Mouse (Mus musculus): ENCODE results near the gene Psrc1. TPM values are rescaled to one million over a fixed set of nuclear protein-coding genes. Genes with fewer than 3 reads are reported as not detected.

The Psrc1 gene
- polyA plus RNA-seq (2014; fragmentation: Illumina TruSeq; extraction: RNeasy Lipid Tissue Mini Kit (QIAGEN cat#74804)), result 1.4 TPM

DNA sequence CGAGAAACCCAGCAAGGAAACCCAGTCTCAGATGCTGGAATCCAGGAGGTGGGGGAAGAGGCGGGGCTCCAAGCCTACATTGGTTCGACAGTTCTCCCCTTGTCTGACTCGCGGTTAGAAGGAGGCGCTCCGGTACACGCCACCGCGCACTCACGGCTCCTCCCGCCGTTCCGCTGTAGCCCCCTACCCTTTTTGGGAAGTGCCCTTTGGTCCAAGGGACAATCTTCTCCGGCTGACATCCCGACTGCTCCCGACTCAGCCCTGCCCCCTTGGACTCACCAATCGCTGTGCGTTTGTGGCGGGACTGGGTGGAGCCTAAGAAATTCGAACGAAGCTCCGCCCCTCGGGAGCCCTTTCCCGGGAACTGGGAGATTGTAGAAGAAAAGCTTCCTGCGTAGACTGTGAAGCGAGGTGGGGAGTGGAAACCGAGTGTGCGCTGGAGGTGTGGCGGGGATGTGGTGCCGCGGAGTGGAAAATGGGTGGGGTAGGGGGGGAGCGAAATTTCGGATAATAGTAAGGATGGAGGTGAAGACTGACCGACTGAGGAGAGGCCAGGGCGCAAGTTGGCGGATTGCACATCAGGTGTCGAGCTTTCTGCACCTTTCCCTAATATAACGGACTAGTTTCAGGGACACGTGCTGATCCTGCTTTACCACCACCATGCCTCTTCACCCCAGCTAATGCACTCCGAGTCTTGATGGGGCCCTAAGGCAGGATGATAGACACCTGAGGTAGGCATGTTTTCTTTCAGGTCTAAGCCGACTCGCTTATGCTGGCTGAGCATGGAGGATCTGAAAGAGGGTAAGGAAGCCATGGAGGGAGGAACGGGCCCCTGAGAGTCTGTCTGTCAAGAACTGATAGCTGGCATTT, at the start of gene Psrc1:
Gene Psrc1 (plus strand): TSS at position 355 of the 870 bp plus-strand sequence.

DNA sequence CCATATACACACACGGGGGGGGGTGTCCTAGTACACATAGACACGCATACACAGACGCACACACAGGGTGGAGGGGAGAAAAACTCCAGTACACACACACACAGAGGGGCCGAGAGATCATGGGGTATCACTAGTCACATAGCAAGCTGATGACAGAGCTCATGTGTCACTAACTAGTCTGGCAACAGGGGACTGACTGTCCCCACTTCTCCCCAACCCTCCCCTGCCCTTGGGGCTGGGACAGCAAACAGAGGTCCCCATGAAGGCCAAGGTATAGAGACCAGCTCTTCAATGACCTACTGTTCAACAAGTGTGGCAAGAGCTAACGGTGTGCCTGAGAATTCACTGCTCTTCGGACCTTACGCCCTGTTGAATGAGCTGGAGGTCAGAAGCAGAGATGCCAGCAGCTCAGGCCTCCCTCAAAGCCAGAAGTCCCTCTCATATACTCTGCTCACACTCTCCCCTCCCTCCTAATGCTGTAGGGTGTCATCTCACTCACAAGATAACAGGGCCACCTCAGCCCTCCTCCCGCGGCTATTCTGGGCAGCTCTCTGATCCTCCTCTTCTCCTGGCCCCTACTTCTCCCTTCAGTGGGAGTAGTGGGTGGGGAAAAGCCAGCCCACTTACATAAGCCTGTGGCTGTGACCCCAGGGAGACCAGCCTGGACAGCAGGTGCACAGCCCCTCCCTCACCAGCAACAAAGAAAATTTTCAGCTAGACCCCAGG, 19.2 kb upstream of the Psrc1 start, which contains the start of gene Mybphl:
Gene Mybphl (plus strand): TSS at position 642 of the 726 bp plus-strand sequence.

DNA sequence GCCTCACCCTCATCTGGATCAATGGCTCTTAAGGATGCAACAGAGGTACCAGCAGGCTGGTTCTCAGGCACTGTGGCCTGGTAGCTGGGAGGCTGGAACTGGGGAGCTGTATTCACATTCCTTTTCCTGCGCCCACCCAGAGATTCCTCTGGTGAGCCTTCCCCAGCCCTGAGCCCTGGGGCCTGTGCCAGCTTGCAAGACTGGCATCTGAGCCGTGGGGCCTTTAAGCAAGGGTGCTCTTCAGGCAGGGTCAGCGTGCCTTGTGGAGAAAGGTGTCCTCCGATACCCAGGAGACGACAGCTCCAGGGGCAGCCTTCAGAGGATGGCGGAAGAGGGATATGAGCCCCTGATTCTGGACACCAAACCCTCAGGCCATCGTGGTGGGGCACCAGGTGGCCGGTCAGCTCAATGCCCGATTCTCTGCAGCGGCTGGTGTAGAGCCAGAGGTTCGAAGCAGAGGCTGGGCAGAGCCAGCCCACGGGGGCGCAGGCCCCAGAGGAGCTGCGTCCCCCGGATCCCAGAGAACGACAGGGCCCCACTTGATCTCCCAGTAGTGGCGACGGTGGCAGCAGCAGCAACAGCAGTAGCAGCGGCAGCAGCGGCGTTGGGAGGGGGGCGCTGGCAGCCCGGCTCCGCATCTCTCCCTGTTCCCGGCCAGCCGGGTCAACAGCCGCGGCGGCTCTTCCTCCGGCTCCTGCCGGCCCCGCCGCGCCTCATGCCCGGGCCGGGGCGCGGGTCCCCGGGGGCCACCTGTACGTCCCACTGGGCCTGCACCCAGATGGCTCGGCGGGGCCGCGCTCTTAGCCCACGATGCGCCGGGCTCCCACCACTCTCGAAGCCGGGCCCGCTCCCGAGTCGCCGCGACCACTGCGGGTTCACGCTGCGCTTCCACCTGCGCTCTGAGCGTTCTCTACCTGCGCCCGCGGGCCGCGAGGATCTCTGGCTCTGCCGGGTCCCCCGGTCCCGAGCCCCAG, 31.5 kb downstream of the Psrc1 start, which contains the start of gene Celsr2:
Gene Celsr2 (minus strand): TSS at position 696 of the 974 bp plus-strand sequence.

Other genes starting within 250 kb of the Psrc1 start
- 422 TPM for gene Gnai3, start 237.7 kb upstream of the Psrc1 start, polyA plus RNA-seq (2014; fragmentation: Illumina TruSeq; extraction: RNeasy Lipid Tissue Mini Kit (QIAGEN cat#74804))
- gene Gpr61, start 229.0 kb upstream of the Psrc1 start, polyA plus RNA-seq (2014; fragmentation: Illumina TruSeq; extraction: RNeasy Lipid Tissue Mini Kit (QIAGEN cat#74804)), result not detected
- 8.3 TPM for gene Amigo1, start 197.5 kb upstream of the Psrc1 start, polyA plus RNA-seq (2014; fragmentation: Illumina TruSeq; extraction: RNeasy Lipid Tissue Mini Kit (QIAGEN cat#74804))
- 3.5 TPM for gene Cyb561d1, start 182.6 kb upstream of the Psrc1 start, polyA plus RNA-seq (2014; fragmentation: Illumina TruSeq; extraction: RNeasy Lipid Tissue Mini Kit (QIAGEN cat#74804))
- 1.2 TPM for gene Atxn7l2, start 172.9 kb upstream of the Psrc1 start, polyA plus RNA-seq (2014; fragmentation: Illumina TruSeq; extraction: RNeasy Lipid Tissue Mini Kit (QIAGEN cat#74804))
- gene Sypl2, start 157.2 kb upstream of the Psrc1 start, polyA plus RNA-seq (2014; fragmentation: Illumina TruSeq; extraction: RNeasy Lipid Tissue Mini Kit (QIAGEN cat#74804)), result not detected
- 128 TPM for gene Psma5, start 126.9 kb upstream of the Psrc1 start, polyA plus RNA-seq (2014; fragmentation: Illumina TruSeq; extraction: RNeasy Lipid Tissue Mini Kit (QIAGEN cat#74804))
- 20.5 TPM for gene Sort1, start 99.8 kb upstream of the Psrc1 start, polyA plus RNA-seq (2014; fragmentation: Illumina TruSeq; extraction: RNeasy Lipid Tissue Mini Kit (QIAGEN cat#74804))
- not detected for gene Mybphl, start 18.9 kb upstream of the Psrc1 start, polyA plus RNA-seq (2014; fragmentation: Illumina TruSeq; extraction: RNeasy Lipid Tissue Mini Kit (QIAGEN cat#74804))
- gene Celsr2, start 31.7 kb downstream of the Psrc1 start, polyA plus RNA-seq (2014; fragmentation: Illumina TruSeq; extraction: RNeasy Lipid Tissue Mini Kit (QIAGEN cat#74804)), result 0.54 TPM
- 13.7 TPM for gene Sars, start 61.4 kb downstream of the Psrc1 start, polyA plus RNA-seq (2014; fragmentation: Illumina TruSeq; extraction: RNeasy Lipid Tissue Mini Kit (QIAGEN cat#74804))
- 2.0 TPM for gene 1700013F07Rik, start 150.3 kb downstream of the Psrc1 start, polyA plus RNA-seq (2014; fragmentation: Illumina TruSeq; extraction: RNeasy Lipid Tissue Mini Kit (QIAGEN cat#74804))
- 1.7 TPM for gene 5330417C22Rik, start 152.7 kb downstream of the Psrc1 start, polyA plus RNA-seq (2014; fragmentation: Illumina TruSeq; extraction: RNeasy Lipid Tissue Mini Kit (QIAGEN cat#74804))
- 102 TPM for gene Tmem167b, start 178.6 kb downstream of the Psrc1 start, polyA plus RNA-seq (2014; fragmentation: Illumina TruSeq; extraction: RNeasy Lipid Tissue Mini Kit (QIAGEN cat#74804))
- gene Taf13, start 187.9 kb downstream of the Psrc1 start, polyA plus RNA-seq (2014; fragmentation: Illumina TruSeq; extraction: RNeasy Lipid Tissue Mini Kit (QIAGEN cat#74804)), result 69.2 TPM
- 46.2 TPM for gene Wdr47, start 207.4 kb downstream of the Psrc1 start, polyA plus RNA-seq (2014; fragmentation: Illumina TruSeq; extraction: RNeasy Lipid Tissue Mini Kit (QIAGEN cat#74804))

All from ovary, adult 10 weeks (tissue).